Mouse (Mus musculus) ES-Bruce4 (cell line): ENCODE data around the gene Actr6.

Experiments
- CTCF ChIP-seq: IDR thresholded peaks from one replicate; pipeline ENCODE4 v1.8.1; 2011; ENCODE audit warnings: low read depth, low read length
- EP300 ChIP-seq: IDR thresholded peaks from 2 replicates; pipeline ENCODE4 v1.6.1; 2011; ENCODE audit warnings: low read depth, low read length; ENCODE audit not compliant: insufficient read depth

DNA sequence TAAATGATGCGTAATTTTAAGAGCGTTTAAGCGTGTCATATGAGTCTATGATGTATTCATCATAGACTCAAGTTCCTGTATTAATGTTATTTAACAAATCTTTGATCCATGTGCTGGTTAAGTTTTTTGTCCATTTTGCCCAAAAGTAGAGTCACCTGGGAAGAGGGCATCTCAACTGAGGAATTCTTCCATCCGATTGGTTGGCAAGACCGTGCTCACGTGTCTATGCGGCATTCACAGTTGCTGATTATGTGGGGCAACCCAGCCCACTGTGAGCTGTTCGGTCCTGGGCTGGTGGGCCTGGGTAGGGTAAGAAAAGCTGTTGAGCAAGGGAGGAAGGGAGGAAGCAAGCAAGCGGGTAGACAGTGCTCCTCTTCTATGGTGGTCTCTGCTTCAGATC is 6.3 kb upstream of the Actr6 start:
- no peak for TF ChIP-seq CTCF
- TF ChIP-seq EP300: no peak
